Mouse (Mus musculus) forelimb bud, embryonic 11.5 days (tissue): ENCODE results near the gene Ushbp1.
"Not testable (repeated sequence)": the region's sequence is repeated elsewhere in the genome, so short reads cannot be mapped to it uniquely, and the experiment has no call there.

Source experiments
- DNase-seq: peaks from one replicate; pipeline ENCODE4 v3.0.0-alpha.2; 2012; ENCODE audit warnings: low read depth, low spot score

The Ushbp1 gene

DNA sequence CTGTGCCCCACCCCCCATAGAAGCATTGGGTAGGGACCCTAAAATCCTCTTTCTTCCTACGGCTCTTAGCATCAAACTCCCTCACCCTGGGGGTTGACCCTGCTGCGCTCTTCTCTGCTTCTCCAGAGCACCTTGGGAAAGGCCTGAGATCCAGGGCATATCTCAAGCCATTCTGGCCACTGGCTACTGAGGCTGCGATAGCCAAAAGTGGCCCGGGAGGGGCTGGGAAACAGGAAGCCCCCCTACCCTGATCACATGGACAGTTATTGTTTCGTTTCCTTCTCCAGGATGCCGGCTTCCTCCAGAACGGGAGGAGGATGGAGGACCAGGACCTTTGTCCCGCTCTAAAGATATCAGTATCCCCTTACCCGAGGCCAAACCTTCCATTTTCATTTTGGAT is at the start of gene Ushbp1:
Gene Ushbp1 (minus strand): TSS at position 174 of the 400 bp plus-strand sequence.
- no peak for DNase-seq

DNA sequence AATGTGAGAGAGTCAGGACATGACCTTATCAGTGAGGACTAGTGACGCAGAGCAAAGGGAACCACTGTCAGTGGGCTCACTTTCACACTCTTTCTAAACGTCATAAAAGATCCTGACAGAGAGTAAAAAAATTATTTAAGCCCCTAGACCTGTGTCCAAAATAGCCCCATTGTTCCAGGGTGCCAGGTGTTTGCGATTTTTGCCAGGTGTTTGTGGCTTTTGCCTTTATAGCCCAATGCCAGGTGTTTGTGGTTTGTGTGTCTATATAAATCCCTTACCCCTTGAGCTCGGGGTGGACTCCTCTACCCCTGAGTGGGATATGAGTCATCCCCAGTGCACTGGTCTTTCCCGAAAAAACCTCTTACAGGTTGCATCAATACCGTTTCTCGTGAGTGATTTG is 49.5 kb upstream of the Ushbp1 start:
- DNase-seq, result no peak

DNA sequence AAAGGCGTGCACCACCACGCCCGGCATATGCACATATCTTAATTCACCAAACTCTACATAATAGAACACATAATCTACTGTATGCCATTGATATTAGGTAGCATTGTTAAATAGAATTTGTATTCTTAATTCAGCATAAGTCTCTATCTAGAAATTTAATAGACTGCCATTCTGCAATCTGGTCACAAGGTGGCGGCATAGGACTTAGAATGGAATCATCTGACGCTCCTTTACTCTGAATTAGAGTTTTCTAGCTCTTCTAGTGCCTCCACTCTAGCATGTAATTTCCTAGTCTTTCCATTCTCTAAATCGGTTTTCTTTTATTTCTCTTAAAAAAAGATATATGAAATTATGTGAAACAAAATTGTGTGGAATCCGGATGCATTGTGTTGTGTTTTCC is 45.8 kb upstream of the Ushbp1 start:
- DNase-seq, result peak; percentile 61

DNA sequence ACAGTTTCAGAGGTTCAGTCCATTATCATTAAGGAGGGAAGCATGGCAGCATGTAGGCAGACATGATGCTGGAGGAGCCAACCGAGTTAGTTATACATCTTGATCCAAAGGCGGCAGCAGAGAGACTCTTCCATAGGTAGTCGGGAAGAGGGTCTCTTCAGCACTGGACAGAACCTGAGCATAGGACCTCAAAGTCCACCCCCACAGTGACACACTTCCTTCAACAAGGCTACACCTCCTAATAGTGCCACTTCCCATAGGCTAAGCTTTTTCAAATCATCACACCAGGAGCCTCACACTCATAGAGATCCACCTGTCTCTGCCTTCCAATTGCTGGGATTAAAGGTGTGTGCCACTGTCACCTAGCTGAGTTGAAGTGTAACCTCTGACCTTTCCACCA is 41.4 kb upstream of the Ushbp1 start:
- no peak for DNase-seq

DNA sequence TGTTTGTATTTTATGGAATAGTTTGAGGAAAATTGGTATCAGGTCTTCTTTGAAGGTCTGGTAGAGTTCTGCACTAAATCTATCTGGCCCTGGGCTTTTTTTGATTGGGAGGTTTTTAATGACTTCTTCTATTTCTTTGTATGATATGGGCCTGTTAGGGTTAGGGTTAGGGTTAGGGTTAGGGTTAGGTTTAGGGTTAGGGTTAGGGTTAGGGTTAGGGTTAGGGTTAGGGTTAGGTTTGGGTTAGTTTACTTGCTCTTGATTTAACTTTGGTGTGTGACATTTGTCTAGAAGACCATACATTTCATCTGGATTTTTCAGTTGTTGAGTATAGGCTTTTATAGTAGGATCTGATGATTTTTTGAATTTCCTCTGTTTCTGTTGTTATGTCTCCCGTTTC is 37.3 kb upstream of the Ushbp1 start:
- DNase-seq, result not testable (repeated sequence)

DNA sequence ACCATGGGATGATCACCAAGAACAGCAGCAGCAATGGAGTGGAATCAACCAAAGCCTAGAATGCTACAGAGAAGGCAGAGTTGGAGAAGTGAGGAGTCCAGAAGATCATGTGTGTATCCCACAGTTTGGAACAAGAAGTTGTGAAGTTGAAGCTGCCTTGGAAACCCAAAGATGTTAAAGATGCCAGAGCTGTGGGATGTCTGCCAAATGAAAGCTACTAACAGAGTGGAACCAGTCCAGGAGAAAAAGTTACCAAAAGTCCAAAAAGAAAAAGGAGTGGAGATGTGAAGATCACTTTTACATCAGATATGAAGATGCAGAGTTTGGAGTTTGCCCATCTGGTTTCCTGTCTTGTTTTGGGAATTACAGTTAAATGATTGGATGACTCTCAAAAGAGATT is 26.5 kb upstream of the Ushbp1 start:
- no peak for DNase-seq

DNA sequence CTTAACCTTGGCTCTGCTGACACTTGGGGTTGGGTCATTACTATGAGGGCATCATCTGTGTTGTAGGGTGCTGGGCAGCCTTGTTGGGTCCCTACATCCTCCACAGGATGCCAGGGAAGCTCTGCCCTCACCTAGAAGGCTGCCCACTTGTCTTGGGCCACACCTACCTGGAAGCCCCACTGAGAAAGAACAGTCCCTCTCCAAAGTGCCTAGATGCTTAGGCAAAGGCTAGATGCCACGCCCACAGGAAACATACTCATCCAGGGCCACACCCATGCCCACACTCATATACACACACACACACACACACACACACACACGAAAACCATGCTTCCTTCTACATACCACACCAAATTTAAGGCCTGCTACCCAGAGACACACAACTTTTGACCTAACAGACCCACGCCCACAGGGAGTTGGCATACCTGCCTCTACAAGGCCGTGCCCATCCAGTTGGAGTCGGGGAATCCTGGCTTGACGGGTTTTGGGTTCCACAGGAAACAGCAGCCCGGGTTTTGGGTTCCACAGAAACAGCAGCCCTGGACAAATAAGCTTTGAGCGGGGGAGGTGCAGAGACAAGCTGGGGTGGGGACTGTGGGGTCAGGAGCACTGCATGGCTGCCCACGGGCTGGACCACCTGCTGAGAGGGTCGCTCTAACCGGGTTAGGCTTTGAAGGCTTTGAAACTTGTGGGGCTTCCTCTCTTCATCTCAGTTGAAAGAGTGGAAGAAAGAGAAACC is 16.1 kb upstream of the Ushbp1 start:
- no peak for DNase-seq

DNA sequence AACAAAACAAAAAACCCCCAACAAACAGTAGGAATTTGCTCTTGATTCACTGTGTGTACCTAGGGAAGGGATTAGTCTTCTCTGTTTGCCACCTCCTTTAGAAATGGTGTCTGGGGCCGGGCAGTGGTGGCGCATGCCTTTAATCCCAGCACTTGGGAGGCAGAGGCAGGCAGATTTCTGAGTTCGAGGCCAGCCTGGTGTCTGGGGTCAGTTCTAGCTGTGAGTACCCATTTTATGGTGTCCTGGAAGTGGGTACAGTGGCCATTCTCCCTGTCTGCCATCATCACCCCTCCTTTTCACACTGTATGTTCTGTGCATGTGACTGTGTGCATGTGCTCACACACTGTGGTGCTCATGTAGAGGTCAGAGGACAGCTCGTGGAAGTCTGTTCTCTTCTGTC is 12.6 kb upstream of the Ushbp1 start:
- DNase-seq, result no peak

DNA sequence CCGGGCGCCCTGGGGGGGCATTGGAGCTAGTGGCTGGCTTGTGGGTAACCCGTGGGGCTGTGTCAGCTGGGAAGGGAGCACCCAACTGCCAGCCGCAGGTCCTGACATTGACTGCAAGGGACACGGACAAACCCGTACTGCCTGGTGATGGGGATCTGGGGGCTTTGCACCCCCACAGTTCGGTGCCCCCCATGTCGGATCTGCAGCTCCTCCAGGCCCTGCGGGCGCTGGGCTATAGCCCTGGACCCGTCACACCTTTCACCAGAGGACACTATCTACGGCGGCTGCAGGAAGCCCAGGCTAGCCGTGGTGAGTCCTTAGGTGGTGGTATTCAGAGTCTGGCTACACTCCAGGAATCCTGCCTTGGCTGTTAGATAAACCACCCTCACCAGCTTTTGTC is 11.8 kb upstream of the Ushbp1 start:
- DNase-seq, result no peak

DNA sequence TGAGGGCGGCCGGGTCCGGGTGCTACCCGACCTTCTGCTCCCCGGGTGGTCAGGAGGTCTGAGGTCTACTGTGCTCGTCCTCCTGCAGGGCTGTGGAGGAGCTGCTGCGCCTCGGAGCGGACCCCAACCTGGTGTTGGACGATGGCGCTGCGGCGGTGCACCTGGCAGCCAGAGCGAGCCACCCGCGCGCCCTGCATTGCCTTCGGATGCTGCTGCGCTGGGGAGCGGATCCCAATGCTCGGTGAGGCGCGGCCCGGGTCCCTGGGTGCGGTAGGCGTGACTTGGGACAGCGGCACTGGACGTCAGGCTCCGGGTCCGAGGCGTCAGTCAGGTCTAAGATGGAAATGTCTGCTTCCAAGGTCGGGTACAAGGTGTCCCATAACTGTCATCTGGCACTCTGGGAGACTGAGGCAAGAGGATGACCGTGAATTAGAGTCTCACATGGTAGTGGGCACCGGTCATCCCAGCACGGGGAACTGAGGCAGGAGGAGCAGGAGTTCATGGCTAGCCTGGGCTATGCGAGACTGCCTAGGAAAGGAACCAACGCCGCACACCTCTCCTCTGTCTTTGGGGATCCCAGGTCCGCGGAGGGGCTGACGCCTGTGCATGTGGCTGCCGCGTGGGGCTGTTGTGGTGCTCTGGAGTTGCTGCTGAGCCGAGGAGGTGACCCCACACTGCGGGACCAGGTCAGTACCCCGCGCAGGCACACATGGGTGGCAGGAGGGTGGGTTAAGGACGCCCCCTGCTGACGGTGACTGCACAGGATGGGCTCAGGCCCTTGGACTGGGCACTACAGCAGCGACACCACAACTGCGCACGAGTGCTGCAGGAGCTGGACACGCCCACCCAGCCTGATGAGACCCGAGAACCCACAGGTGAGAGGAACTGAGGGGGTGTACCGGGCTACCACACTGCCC is 10.8 kb upstream of the Ushbp1 start:
- peak; percentile 70 for DNase-seq

DNA sequence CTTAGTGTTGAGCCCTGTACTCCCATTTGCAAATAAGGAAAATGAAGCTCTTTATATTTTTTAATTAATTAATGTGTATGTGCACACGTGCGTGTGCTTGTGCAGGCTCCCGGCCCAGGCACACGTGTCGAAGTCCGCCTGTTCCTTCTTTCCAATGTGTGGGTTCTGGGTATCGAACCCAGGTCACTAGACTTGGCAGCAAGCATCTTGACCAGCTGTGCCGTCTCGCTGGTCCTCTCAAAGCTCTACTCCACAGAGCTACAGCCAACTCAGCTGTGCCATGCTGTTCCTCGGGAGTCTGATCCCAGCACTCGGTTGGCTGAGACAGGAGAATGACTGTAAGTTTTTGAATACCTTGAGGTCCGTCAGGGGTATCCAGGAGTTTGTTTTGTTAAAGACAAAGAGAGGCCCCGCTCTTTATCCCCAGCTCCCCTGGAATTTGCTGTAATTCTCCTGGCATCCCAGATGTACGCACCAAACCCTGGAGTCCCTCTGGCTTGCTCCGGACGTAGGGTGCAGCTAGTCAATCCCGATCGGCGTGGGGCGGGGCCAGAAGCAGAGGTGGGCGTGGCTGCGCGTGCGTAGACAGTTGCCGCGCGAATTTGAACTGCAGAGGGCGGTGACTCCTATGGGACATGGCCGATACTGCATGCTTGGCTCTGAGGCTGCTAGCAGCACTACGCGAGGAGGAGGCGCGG is 9.9 kb upstream of the Ushbp1 start, which contains the start of gene Ankle1:
Gene Ankle1 (plus strand): TSS at position 610 of the 698 bp plus-strand sequence.
- peak; percentile 95 for DNase-seq

DNA sequence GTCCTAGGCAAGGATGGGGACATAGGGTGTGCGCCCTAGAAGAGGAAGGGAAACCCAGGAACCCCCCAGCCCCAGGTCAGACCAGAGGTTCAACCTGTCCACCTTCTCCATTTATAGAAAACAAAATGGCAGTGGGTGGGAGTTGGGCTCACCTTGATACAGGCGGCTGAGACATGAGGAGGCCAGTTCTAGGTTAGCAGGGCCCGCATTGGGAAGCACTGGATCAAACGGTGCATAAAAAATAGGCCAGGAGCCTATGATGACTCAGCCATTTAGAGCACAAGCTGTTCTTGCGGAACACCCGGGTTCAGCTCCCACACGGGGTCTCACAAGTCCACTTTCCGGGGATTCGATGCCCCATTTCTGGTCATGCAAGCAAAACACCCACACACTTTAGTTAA is 9.3 kb upstream of the Ushbp1 start:
- no peak for DNase-seq

DNA sequence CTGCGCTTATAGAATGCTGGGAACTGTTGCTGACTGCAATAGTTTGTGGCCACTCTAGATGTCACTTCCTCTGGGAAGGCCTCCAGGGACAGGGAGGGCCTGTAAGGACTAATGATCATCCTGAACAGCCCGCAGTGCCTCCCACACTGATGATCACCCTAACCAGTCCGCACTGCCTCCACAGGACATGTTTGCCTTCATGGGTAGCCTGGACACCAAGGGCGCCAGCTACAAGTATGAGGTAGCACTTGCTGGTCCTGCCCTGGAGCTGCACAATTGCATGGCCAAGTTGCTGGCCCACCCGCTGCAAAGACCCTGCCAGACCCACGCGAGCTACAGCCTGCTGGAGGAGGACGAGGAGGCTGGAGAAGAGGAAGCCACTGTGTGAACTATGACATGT is 8.4 kb upstream of the Ushbp1 start:
- no peak for DNase-seq

DNA sequence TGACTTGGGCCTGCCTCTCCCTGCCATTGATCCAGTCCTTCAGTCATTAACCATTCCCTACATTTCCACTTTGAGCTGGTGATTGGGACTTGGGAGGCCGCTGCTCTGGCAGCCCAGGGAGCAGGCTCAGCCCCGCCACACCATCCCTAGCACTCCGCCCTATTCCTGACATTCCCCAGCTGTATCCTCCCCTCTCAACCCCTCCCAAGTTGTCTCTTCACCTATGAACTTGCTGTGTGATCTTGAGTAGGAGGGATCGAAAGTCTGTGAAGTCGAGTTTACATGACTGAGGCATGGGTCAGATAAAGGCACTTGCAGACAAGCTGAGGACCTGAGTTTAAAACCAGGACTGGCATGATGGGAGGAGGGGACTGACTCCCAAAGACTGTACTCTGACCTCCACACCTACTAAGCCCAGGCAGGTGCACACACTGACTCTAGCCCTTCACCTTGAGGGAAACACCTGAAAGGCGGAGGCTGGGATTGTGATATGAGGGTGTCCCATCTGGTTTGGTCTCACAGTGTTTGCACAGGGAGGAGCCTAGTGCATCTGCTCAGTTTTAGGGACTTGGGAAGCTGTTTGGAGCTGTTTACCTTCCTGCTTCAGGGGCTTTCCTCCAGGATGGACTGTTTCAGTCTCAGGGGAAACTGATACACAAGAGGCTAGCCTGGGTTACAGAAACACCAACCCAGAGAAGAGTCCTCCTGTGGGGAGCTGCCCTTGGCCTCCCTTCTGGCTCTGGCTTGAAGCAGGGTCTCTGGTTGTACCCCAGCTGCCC is 7.7 kb upstream of the Ushbp1 start:
- no peak for DNase-seq

DNA sequence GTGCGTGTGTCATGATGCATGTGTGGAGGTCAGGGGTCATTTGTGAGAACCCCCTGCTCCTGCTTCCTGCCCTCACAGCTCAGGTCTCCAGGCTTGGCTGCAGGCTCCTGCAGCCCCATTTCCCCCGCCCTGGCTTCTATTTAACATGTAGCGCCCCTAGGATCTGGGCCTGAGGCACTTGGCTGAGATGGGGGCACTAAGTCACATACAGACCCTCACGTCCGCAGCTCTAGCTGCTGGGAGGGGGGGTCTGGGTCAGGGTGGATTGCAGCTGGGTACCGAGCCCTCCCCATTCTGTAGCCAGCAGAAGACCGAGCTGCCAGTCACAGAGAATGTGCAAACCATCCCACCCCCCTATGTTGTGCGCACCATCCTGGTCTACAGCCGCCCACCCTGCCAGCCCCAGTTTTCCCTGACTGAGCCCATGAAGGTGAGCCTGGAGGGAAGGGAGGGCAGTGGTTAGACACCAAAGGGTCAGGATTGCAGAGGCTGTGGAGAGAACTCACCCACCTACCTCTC is 6.9 kb upstream of the Ushbp1 start:
- no peak for DNase-seq

DNA sequence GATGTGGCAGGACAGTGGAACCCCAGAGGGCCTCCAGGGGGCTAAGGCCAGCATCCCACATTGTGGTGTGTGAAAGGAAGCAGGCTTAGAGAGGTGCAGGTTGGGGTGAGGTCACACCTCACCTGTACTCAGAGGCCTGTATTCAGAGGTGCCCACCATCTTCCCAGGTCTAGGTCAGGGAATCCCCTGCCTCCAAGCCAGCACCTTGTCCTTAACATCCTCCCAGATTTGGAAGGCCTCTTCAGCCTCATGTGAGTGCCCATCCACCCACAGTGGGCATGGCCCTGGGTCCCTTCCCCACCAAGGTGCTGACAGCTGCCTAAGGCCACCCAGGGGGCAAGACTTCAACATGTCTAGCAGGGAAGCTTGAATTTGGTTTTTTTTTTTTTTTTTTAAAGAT is 5.9 kb upstream of the Ushbp1 start:
- no peak for DNase-seq

DNA sequence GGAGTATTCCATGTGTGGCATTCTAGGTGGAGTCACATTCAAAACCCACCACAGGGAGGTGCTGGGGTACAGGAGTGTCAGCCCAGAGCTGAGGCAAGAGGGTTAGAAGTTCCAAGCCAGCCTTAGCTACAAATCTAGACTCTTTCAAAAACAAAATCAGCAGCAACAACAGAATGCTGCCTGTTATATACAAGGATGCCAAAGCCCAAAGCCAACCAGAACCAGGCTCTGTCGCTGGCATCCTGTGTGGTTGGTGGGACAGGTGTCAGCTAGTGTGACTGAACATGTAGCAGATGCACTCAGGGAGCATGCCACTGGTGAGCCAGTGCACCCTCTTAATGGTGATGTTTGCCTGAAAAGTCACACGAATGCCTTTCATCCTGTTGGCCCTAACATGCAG is 5.2 kb upstream of the Ushbp1 start:
- DNase-seq, result no peak

DNA sequence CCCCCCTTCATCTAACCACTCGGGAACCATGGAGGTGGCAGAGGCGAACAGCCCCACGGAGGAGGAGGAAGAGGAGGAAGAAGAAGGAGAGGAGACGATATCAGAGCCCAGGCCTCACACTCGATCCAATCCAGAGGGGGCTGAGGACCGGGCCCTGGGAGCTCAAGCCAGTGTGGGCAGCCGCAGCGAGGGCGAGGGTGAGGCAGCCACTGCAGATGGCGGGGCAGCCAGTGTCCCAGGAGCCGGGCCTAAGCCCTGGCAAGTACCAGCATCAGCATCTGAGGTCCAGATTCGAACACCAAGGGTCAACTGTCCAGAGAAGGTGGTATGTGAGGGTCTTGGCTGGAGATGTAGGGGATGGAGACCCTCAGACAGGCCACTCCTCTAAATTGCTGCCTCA is 2.1 kb upstream of the Ushbp1 start:
- no peak for DNase-seq

DNA sequence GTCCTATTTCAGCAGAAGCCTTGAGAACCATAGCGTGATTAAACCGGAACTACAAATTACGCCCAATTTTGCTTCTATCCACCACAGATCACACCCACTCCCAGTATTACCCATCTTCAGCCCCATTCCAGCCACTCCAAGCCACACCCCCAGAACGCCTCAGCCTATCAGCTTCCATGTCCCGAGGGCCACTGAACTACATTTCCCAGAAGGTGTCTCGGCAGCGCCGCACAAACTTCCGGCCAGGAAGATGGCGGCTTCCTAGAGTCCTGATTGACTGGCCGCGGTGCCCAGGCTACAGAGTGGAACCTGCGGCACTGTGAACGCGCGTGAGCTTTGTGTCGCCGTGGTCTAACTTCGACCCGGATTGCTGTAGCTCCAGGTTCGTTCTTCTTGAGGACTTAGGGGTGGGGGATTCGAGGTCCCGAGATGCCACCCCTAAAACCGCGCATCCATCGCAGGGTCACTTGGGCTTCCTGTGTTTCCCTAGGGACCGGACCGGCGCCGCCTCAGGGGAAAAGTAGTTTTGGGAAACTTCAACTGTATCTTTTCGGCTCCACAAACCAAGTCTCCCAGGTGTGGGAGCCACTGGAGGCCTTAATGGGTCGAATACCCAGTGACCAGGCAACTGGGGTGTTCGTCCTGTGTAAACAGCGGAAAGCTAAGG is 1.2 kb upstream of the Ushbp1 start, which contains the start of gene Babam1:
Gene Babam1 (plus strand): TSS at position 223 of the 667 bp plus-strand sequence.
- DNase-seq, result peak; percentile 90

DNA sequence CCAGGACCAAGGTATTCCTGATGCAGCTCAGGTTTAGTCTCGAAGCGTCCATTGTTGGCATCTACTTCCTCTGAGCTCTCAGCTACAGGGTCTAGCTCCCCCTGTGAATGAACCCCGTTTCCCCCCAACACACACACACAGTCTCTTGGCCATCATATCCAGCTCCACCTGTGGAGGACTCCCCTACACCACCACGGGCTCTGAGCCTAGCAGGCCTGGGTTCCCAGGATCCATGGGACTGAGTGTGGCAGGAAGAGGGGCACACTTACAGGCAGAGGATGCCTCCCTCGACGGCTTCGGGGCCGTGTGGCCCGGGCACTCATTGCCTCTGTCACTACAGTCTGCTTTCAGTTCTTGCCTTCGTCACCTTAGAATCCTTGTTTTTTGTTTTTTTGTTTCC is 531 bp downstream of the Ushbp1 start:
- DNase-seq, result no peak

DNA sequence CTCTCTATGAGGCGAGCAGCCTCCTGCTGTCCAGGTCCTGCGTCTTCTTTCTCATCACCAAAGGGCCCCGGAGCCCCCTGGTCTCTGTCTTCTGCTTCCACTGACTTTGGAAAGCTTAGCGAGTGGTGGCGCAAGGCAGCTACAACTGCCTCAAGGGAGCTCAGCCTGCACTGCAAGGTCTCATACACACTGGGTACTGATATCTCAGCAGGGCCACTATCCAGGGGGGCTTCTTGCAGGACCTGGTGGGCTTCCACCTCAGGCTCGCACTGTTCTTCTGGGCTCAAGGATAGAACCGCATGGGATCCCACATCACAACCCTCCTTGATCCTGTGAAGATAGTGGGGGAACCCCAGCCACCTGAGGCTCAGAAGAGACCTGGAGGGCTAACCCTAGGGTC is 1.1 kb downstream of the Ushbp1 start:
- DNase-seq, result no peak
